Mouse (Mus musculus): ENCODE measurements around the gene Ppm1h. TPM values are rescaled to one million over a fixed set of nuclear protein-coding genes. Genes with fewer than 3 reads are reported as not detected.

The Ppm1h gene
- polyA plus RNA-seq, 2 experiments from 2014 or later = 50.3 to 52.7 TPM

GRCm38 (mm10) chr10:122861696-122862385 is 183.3 kb downstream of the Ppm1h start:
- ATAC-seq = no peak

GRCm38 (mm10) chr10:122862386-122863023 is 183.9 kb downstream of the Ppm1h start:
- ATAC-seq = no peak

- ATAC-seq = no peak
These were observed 191.4 kb downstream of the Ppm1h start for GRCm38 (mm10) chr10:122869865-122870503.

- ATAC-seq = no peak
These were observed 192.4 kb downstream of the Ppm1h start for GRCm38 (mm10) chr10:122870848-122871494.

GRCm38 (mm10) chr10:122872720-122873119 is 194.2 kb downstream of the Ppm1h start:
- ATAC-seq = no peak

- ATAC-seq = no peak
These were observed 198.4 kb downstream of the Ppm1h start for GRCm38 (mm10) chr10:122876964-122877363.

- ATAC-seq = no peak
These were observed 198.9 kb downstream of the Ppm1h start for GRCm38 (mm10) chr10:122877436-122877835.

GRCm38 (mm10) chr10:122881456-122881855 is 202.9 kb downstream of the Ppm1h start:
- no peak for ATAC-seq

GRCm38 (mm10) chr10:122882614-122883013 is 204.1 kb downstream of the Ppm1h start:
- no peak for ATAC-seq

- ATAC-seq = no peak
These were observed 205.5 kb downstream of the Ppm1h start for GRCm38 (mm10) chr10:122883823-122884743.

- no peak for ATAC-seq
These were observed 206.7 kb downstream of the Ppm1h start for GRCm38 (mm10) chr10:122885301-122885700.

- ATAC-seq = no peak
These were observed 207.7 kb downstream of the Ppm1h start for GRCm38 (mm10) chr10:122886055-122886915.

- ATAC-seq = no peak
These were observed 208.5 kb downstream of the Ppm1h start for GRCm38 (mm10) chr10:122886916-122887527.

GRCm38 (mm10) chr10:122887528-122888183 is 209.1 kb downstream of the Ppm1h start:
- ATAC-seq = no peak

GRCm38 (mm10) chr10:122890682-122891350 is 212.3 kb downstream of the Ppm1h start:
- ATAC-seq = no peak

GRCm38 (mm10) chr10:122891461-122891860 is 212.9 kb downstream of the Ppm1h start:
- ATAC-seq = no peak

- ATAC-seq = no peak
These were observed 216.1 kb downstream of the Ppm1h start for GRCm38 (mm10) chr10:122894555-122895069.

GRCm38 (mm10) chr10:122895121-122895770 is 216.7 kb downstream of the Ppm1h start:
- peak; percentile 83 for ATAC-seq

GRCm38 (mm10) chr10:122899971-122900370 is 221.4 kb downstream of the Ppm1h start:
- ATAC-seq = no peak

Data from CD4-positive, CD25-positive, alpha-beta regulatory T cell, adult 4 months (primary cell).